Mouse (Mus musculus) heart, embryonic 11.5 days (tissue): ENCODE results near the gene Ctnna3. TPM values are rescaled to one million over a fixed set of nuclear protein-coding genes. Genes with fewer than 3 reads are reported as not detected.
"Not testable (repeated sequence)": the region's sequence is repeated elsewhere in the genome, so short reads cannot be mapped to it uniquely, and the experiment has no call there.

Source experiments
- ATAC-seq: fragments of 200-750 bp; cut with Nextera tagmentation; replicated peaks from 2 replicates; pipeline ENCODE4 v1.8.0; 2017; ENCODE audit warnings: moderate library complexity; ENCODE audit not compliant: insufficient number of reproducible peaks, low FRiP score, low TSS enrichment
- H3K27ac ChIP-seq: fragments of 300-500 bp; sonication (generic); 2 replicates; pipeline ENCODE4 v1.5.1; 2014; ENCODE audit warnings: mild to moderate bottlenecking, low read depth, low read length
- H3K27me3 ChIP-seq: fragments of 300-500 bp; sonication (generic); 2 replicates; pipeline ENCODE4 v1.6.1; 2014; ENCODE audit warnings: mild to moderate bottlenecking, low read length, mixed read lengths; ENCODE audit not compliant: control insufficient read depth, insufficient read depth
- H3K36me3 ChIP-seq: fragments of 300-500 bp; sonication (generic); 2 replicates; pipeline ENCODE4 v1.6.1; 2014; ENCODE audit warnings: mild to moderate bottlenecking, low read length, moderate library complexity, mixed read lengths; ENCODE audit not compliant: control insufficient read depth, insufficient read depth
- H3K4me1 ChIP-seq: fragments of 300-500 bp; sonication (generic); 2 replicates; pipeline ENCODE4 v1.6.1; 2014; ENCODE audit warnings: low read length; ENCODE audit not compliant: control insufficient read depth, insufficient read depth
- H3K4me2 ChIP-seq: fragments of 300-500 bp; sonication (generic); 2 replicates; pipeline ENCODE4 v1.6.1; 2014; ENCODE audit warnings: mild to moderate bottlenecking, moderate library complexity
- H3K4me3 ChIP-seq: fragments of 300-500 bp; sonication (generic); 2 replicates; pipeline ENCODE4 v1.5.1; 2014; ENCODE audit warnings: low read depth, low read length
- H3K9ac ChIP-seq: fragments of 300-500 bp; sonication (generic); 2 replicates; pipeline ENCODE4 v1.6.1; 2014; ENCODE audit warnings: mild to moderate bottlenecking, low read depth, low read length, moderate library complexity
- H3K9me3 ChIP-seq: fragments of 300-500 bp; sonication (generic); replicated peaks from 2 replicates; pipeline ENCODE4 v1.6.1; 2016; ENCODE audit warnings: low read length; ENCODE audit not compliant: control insufficient read depth
- WGBS: fragments of 180-500 bp; shearing (Covaris S2); extraction: QIAGEN DNeasy Blood & Tissue Kit; methylation state at CpG from one replicate; pipeline ENCODE4 v1.1.7; 2014; ENCODE audit not compliant: insufficient replicate concordance; 5-methylcytosine and 5-hydroxymethylcytosine counted together
- polyA plus RNA-seq: library from polyadenylated mRNA; unstranded; fragments of >200 nt; fragmentation: Nextera tagmentation; extraction: Ambion mirVana; gene quantifications from 2 replicates; pipeline ENCODE4 v1.2.1, GENCODE M21; 2014

Gene Ctnna3
- polyA plus RNA-seq, 1 experiment from 2014 or later, result 19.0 TPM

DNA sequence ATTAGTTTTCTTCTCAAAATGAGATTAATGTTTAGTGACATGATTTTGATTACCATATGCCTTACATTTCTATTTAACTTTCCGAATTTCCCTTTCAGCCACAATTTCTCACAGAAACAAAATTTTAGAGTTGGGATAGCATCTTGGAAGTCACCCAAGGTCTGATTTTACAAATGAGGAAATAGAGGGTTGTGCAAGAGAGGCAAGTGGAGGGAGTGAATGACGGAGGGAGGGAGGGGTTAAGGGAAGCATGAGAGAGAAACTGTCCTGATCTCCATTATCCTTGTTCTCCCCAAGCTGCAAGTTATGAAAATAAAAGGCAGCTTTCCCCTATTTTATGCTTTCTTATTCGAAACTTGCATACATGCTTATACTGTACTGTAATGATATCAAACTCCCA, 943.4 kb downstream of the Ctnna3 start:
- H3K9me3 ChIP-seq, result no peaks in the 10 kb centered on the region
- no peak for ATAC-seq
- H3K4me1 ChIP-seq, result no peaks in the 10 kb centered on the region
- H3K4me2 ChIP-seq, result no peak overlapping the region
- no peak overlapping the region for H3K27ac ChIP-seq
- H3K27me3 ChIP-seq, result no peaks in the 10 kb centered on the region
- no peaks in the 10 kb centered on the region for H3K36me3 ChIP-seq
- no peak overlapping the region for H3K9ac ChIP-seq
- 88% methylated on average over 3 of the region's 3 CpGs for WGBS
- no peak overlapping the region for H3K4me3 ChIP-seq

DNA sequence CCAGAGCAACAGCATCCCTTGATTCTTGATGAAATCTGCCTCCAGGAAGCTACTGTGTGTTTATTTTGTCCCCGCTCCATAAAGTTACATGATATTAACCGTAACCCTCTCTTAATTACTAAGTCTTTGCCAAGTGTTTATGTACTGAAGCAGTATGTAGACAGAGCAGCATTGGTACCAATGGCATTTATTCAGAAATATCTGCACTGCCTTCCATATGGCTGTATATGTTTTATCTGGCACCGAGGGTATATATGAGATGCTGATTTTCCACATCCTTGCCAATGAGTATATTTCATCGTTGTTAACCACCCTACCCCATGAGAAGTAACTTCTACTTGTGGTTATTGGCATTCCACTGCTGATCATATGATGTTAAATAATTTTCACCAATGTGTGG, 947.9 kb downstream of the Ctnna3 start:
- WGBS, result 81% methylated on average over 4 of the region's 4 CpGs
- no peaks in the 10 kb centered on the region for H3K4me1 ChIP-seq
- H3K27me3 ChIP-seq, result no peaks in the 10 kb centered on the region
- H3K27ac ChIP-seq, result no peak overlapping the region
- no peak for ATAC-seq
- H3K4me3 ChIP-seq, result no peak overlapping the region
- no peaks in the 10 kb centered on the region for H3K36me3 ChIP-seq
- no peaks in the 10 kb centered on the region for H3K9me3 ChIP-seq
- H3K9ac ChIP-seq, result no peak overlapping the region
- H3K4me2 ChIP-seq, result no peak overlapping the region

DNA sequence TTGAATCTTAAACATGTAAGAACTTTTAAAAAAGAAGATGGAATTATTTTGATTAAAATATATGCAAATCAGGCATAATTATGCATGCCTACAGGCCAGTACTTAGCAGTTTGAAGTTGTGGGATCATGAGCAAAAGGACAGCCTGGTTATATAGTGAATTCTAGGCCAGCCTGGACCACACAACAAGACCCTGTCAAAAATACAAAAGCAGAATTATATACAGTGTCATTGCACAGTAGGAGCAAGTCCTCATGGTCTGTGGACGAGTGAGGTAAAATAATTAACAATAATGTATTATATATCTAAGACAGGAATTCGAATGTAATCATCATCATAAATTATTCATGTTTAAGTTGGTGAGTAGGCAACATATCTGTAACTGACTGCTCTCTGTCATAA, 966.7 kb downstream of the Ctnna3 start:
- no peak overlapping the region for H3K4me2 ChIP-seq
- no peak overlapping the region for H3K9ac ChIP-seq
- H3K36me3 ChIP-seq, result no peaks in the 10 kb centered on the region
- no peak overlapping the region for H3K4me3 ChIP-seq
- no peak overlapping the region for H3K27ac ChIP-seq
- no peaks in the 10 kb centered on the region for H3K4me1 ChIP-seq
- 73% methylated on average over 2 of the region's 2 CpGs for WGBS
- H3K9me3 ChIP-seq, result no peaks in the 10 kb centered on the region
- no peaks in the 10 kb centered on the region for H3K27me3 ChIP-seq
- no peak for ATAC-seq

DNA sequence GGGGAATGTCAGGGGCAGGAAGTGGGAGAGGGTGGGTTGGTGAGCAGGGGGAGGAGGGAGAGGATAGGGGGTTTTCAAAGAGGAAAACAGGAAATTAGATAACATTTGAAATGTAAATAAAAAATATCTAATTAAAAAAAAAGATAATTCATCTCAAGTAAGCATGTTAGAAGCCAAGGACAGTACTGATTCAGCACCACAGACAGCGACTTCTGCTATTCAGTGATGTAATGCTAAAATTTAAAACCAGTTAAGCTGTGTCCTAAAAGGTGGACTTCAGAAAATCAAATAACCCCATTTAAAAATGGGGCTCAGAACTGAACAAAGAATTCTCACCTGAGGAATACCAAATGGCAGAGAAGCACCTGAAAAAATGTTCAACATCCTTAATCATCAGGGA, 988.5 kb downstream of the Ctnna3 start:
- not testable (repeated sequence) for H3K4me1 ChIP-seq, H3K36me3 ChIP-seq, ATAC-seq

DNA sequence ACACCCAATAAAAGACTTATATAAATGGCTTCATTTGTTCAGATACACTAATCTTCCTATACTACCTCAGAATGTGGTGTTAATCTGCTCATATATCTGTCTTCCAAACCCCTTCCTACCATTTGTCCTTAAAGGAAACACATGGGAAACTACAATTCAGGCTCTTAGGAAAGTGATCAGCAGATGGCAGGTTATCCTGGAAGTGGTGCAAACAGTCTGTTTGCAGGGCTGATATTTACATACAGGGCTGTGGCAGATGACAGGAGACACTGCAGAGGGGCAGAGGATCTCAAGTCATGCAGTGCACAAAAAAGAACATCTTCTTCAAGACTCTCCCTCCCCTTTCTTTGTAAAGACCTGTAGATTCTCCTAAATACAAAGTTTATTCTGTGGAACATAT, 1008.8 kb downstream of the Ctnna3 start:
- no peaks in the 10 kb centered on the region for H3K36me3 ChIP-seq
- no peak overlapping the region for H3K4me2 ChIP-seq
- no peaks in the 10 kb centered on the region for H3K27me3 ChIP-seq
- no peak overlapping the region for H3K27ac ChIP-seq
- H3K9me3 ChIP-seq, result no peaks in the 10 kb centered on the region
- H3K9ac ChIP-seq, result no peak overlapping the region
- H3K4me1 ChIP-seq, result no peaks in the 10 kb centered on the region
- H3K4me3 ChIP-seq, result no peak overlapping the region
- ATAC-seq, result no peak

More for the DNA sequence above, 988.5 kb downstream of the Ctnna3 start:
- not testable (repeated sequence) for H3K9me3 ChIP-seq, H3K27me3 ChIP-seq, H3K4me3 ChIP-seq, H3K4me2 ChIP-seq, H3K9ac ChIP-seq, H3K27ac ChIP-seq
- 9% methylated on average over 1 of the region's 1 CpGs for WGBS

DNA sequence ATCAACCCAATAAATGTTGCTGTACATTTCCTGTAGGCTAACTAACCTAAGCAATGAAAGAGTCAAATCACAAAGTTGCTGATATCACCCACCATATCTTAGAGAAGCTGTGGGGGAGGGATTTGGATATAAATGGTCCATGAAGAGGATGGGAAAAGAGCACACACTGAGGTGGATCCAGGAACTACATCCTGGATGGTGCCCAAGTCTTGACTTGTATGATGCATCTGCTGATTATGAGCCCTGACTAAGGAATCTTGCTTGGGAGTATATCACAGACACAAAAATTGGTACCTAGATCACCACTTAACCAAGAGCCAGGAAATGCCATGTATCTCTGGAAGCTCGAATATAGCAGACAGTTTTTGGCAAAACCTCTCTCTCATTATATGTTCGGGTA, 1018.7 kb downstream of the Ctnna3 start:
- H3K27ac ChIP-seq, result no peak overlapping the region
- H3K9ac ChIP-seq, result no peak overlapping the region
- no peaks in the 10 kb centered on the region for H3K4me1 ChIP-seq
- no peak overlapping the region for H3K4me3 ChIP-seq
- H3K36me3 ChIP-seq, result no peaks in the 10 kb centered on the region
- 76% methylated on average over 2 of the region's 2 CpGs for WGBS
- no peaks in the 10 kb centered on the region for H3K9me3 ChIP-seq
- no peaks in the 10 kb centered on the region for H3K27me3 ChIP-seq
- no peak overlapping the region for H3K4me2 ChIP-seq
- no peak for ATAC-seq

DNA sequence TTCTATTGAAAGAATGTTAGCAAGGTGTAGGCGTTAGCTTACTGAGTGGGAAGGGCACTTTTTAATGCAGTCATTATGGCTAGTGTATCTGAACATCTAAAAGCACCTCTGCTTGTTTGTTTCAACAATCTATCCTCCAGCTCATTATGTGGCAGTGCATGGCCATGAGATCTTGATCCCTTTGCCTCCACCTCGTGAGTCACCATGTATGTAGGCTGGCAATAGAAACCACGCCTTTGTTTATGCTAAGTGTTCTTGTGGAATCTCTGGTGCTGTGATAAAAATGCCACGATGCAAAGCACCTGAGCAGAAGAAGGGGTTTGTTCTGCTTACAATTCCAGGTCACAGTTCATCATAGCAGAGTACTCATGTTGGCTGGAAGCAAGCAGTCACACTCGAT, 1053.4 kb downstream of the Ctnna3 start:
- Histone ChIP-seq H3K4me1 (no peaks in the 10 kb centered on the region), H3K27ac (no peak overlapping the region), H3K4me2 (no peak overlapping the region), H3K9me3 (no peaks in the 10 kb centered on the region), H3K27me3 (no peaks in the 10 kb centered on the region), H3K4me3 (no peak overlapping the region), H3K36me3 (no peaks in the 10 kb centered on the region), H3K9ac (no peak overlapping the region)
- no peak for ATAC-seq
- WGBS, result 77% methylated on average over 5 of the region's 5 CpGs

DNA sequence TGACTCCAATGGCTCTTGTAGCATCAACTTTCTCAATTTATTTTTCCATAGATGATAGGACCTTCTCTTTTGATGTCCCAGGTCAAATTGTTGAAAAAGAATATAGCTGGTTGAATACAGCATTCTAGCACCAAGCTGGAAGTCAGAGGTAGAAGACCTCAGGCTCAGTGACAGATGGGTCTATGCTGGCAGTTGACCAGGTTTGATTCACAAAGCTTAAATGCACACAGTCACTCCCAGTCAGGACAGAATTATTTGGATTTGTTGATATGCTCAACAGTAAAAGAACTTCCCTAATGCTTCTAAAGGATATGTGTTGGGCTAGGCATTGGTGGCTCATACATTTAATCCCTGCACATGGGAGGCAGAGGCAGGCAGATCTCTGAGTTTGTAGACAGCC, 1059.6 kb downstream of the Ctnna3 start:
- no peaks in the 10 kb centered on the region for H3K4me1 ChIP-seq
- ATAC-seq, result no peak
- H3K4me2 ChIP-seq, result no peak overlapping the region
- H3K36me3 ChIP-seq, result no peaks in the 10 kb centered on the region
- H3K9ac ChIP-seq, result no peak overlapping the region
- H3K9me3 ChIP-seq, result no peaks in the 10 kb centered on the region
- H3K4me3 ChIP-seq, result no peak overlapping the region
- H3K27me3 ChIP-seq, result no peaks in the 10 kb centered on the region
- H3K27ac ChIP-seq, result no peak overlapping the region

DNA sequence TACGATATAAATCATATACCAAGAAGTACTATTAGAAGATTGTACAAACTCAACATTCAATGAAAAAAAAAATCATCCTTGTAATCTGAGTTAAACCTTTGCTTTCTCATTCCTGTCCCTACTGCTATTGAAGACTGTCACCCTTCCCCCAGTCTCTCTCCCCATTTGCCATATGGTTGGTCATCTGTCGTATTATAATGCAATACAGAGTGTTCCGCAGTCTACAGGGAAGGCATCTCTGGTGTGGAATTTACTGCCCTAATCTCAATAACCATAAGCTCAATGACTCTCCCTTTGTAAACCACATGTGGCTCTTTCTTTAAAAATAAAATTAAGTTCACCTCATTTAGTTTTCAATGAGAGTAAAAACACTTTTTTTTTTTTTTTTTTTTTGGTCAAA, 1113.7 kb downstream of the Ctnna3 start:
- Histone ChIP-seq H3K4me3 (no peak overlapping the region), H3K27ac (no peak overlapping the region), H3K9ac (no peak overlapping the region), H3K27me3 (no peaks in the 10 kb centered on the region), H3K4me2 (no peak overlapping the region), H3K36me3 (no peaks in the 10 kb centered on the region), H3K9me3 (no peaks in the 10 kb centered on the region), H3K4me1 (no peaks in the 10 kb centered on the region)
- no peak for ATAC-seq
- 88% methylated on average over 3 of the region's 3 CpGs for WGBS
